Mouse (Mus musculus) c-Kit-positive CD71-positive TER-119-positive erythroid progenitor cells, embryonic 14.5 days (primary cell): ENCODE measurements around the gene Tanc2.

Source experiments
- DNase-seq: peaks from one replicate; pipeline ENCODE4 v3.0.0-alpha.2; 2013; ENCODE audit warnings: low spot score

Gene Tanc2

DNA sequence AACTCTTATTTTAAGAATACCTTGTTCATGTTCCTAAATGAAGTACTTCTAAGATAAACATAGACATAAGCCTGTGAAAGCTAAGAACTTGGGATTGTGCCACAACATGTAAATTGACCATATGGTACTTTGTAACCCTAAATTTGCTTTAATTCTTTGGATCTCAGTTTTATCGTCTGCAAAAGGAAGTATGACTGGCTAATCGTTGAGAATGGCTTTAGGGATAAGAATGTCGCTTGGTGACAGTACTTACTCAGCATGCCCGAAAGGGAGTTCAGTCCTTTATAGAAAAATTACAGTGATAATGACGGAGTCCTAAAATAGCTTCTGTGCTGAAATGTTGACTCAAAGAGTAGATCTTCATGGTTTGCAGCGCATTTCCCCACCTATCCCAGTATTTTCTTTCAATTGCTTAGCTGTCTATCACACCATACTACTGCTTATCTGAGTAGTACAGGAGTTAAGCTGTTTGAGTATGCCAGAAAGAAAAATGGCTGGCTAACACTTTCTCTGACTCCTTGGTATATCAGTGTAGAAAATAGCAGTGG is 246.6 kb downstream of the Tanc2 start:
- DNase-seq = peak; percentile 51

GRCm38 (mm10) chr11:105837962-105838361 is 248.2 kb downstream of the Tanc2 start:
- no peak for DNase-seq

DNA sequence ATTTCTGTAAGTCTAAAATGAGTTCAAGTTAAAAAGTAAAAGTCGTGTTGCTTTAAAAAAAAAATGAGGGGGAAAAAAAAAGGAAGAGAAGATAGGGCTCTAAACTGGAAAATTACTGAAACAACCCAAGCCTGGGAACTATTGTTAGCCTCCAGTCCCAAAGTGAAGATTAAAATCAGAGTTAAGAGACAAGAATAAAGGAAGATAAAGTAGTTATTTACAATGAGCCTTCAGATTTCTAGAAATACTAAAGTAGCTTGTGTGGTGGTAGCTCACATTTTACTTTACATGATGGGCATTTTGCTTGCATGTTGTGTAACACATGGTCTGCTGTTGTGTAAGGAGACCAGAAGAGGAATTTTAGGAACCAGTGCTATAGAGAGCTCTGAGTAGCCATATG is 256.1 kb downstream of the Tanc2 start:
- DNase-seq = no peak

DNA sequence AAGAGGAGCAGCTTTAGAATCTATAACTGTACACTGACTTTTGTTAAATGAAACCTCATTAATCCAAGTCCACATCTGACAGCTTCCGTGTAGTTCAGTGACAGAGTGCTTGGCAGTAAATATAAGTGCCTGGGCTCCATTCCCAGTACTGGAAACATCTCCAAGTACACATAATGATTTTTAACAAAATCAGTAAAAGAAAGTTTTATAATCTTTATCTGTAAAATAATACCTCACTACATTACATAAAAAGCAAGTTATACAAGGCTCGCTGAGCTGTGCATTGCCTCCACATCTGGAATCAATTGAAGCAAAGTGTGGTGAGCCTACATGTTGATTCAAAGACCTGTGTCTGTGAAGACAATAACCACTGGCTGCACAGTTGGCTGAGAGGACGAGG is 265.7 kb downstream of the Tanc2 start:
- DNase-seq = no peak

DNA sequence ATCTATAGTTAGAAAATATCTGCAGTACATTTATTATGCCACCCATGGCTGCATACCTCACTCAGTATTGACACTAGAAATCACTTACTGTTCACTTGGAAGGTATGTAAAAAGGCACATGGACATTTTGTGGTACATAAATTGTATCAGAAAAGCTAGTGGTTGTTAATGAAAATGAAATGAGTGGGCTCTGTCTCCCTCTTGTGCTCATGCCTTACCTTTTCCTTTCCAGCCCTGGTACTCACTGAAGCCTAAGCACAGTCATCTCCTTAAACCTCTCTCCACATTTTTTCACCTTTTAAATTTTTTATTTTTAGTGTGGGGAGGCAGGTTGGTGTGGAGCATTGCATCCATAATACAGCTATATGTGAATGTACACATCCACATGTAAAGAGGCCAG is 268.3 kb downstream of the Tanc2 start:
- DNase-seq = no peak

GRCm38 (mm10) chr11:105885558-105885957 is 295.8 kb downstream of the Tanc2 start:
- no peak for DNase-seq

DNA sequence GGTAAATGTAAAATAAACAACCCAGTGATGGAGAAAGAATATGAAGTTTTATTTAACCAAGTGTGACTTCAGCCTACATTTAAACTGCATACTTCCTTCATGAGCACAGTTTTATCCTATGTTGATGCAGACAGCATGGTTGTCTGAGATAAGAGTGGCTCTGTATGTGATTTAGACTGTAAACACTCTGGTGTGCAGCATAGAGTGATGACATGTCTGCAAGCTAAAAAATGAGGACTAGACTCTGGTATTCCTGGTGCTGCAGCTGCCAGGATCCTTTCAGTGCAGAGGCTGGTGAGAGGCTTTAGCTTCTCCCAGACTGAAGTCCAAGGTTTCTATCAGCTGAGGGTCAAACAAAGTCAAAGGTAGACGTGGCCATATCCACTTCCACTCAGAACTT is 297.5 kb downstream of the Tanc2 start:
- DNase-seq = no peak

- no peak for DNase-seq
Observed at GRCm38 (mm10) chr11:105899151-105899550, 309.4 kb downstream of the Tanc2 start.

- DNase-seq = no peak
Observed at GRCm38 (mm10) chr11:105901501-105901900, 311.7 kb downstream of the Tanc2 start.

DNA sequence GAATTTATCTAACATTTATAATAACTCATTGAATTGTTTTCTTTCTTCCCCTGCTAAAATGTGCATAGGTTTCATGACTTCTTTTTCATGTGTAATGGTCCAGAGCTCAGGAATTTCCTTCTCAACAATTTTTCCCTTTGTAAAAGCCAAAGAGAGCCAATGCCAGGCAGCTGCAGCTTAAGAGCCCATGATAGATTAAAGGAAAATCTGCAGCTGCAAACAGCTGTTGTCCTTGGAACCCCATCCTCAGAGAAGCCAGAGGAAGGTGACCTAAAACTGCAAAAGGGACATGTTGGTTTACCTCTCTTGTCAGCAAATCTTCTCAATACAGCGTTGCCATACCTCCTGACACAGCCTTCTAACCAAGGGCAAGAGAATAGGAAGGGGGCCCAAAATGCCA is 313.2 kb downstream of the Tanc2 start:
- DNase-seq = no peak

- no peak for DNase-seq
Observed at GRCm38 (mm10) chr11:105905529-105906213, 315.9 kb downstream of the Tanc2 start.

GRCm38 (mm10) chr11:105907381-105907780 is 317.6 kb downstream of the Tanc2 start:
- DNase-seq = no peak

GRCm38 (mm10) chr11:105908926-105909325 is 319.1 kb downstream of the Tanc2 start:
- no peak for DNase-seq

DNA sequence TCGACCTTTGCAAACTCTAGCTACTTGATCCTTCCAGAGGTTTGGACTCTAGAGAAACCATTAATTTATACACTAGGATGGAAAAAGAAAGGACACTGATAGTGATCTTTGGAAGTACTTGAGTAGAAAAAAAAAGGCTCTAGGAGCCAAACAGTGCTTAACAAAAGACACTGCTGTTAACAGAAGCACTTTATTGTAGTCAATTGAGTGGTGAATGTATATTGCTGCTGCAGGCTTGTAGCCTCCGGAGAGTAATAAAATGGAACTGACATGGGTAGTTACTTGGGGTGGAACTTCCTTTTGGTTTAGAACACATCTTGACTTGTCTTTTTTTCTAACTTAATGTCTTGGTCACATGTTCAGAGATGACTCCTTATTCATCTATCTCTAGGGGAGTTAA is 319.8 kb downstream of the Tanc2 start:
- DNase-seq = no peak

DNA sequence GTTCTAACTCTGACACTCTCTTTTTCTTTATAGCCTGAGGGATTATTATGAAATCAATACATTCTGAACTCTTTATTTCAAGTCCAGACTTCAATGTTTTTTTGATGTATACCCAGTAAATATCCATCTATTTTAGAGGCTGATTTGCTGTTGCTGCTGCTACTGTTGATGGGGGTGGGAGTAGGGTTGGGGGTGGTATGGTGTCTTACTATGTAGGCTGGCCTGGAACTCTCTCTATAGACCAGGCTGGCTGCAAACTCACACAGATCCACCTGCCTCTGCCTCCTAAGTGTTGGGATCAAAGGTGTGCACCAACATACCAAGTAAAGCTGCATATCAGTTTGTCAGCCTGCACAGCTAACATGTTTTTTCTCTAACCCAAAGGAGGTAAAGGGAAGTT is 321.4 kb downstream of the Tanc2 start:
- no peak for DNase-seq

- DNase-seq = peak; percentile 72
Observed at GRCm38 (mm10) chr11:105911592-105912375, 322.0 kb downstream of the Tanc2 start.

GRCm38 (mm10) chr11:105913580-105913979 is 323.8 kb downstream of the Tanc2 start:
- no peak for DNase-seq

- DNase-seq = no peak
Observed at GRCm38 (mm10) chr11:105920098-105920785, 330.5 kb downstream of the Tanc2 start.

- no peak for DNase-seq
Observed at GRCm38 (mm10) chr11:105920836-105921235, 331.1 kb downstream of the Tanc2 start.

DNA sequence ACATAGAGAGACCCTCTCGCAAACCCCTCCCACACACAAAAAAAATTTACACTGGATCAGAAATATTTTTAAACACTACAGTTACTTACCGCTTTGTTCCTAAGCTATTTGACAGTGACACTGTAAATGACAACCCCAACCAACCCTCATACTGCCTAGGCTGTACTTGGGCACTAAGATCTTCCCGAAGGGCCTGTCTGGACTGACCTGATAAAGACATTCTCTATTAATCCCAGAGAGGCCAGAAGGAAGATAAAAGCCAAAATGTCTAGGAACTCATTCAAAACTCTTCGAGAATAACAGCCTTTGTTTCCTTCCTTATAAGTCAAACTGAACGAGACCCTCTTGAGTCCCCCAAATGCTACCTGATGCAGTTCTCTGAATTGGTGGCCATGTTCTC is 331.5 kb downstream of the Tanc2 start:
- peak; percentile 48 for DNase-seq

DNA sequence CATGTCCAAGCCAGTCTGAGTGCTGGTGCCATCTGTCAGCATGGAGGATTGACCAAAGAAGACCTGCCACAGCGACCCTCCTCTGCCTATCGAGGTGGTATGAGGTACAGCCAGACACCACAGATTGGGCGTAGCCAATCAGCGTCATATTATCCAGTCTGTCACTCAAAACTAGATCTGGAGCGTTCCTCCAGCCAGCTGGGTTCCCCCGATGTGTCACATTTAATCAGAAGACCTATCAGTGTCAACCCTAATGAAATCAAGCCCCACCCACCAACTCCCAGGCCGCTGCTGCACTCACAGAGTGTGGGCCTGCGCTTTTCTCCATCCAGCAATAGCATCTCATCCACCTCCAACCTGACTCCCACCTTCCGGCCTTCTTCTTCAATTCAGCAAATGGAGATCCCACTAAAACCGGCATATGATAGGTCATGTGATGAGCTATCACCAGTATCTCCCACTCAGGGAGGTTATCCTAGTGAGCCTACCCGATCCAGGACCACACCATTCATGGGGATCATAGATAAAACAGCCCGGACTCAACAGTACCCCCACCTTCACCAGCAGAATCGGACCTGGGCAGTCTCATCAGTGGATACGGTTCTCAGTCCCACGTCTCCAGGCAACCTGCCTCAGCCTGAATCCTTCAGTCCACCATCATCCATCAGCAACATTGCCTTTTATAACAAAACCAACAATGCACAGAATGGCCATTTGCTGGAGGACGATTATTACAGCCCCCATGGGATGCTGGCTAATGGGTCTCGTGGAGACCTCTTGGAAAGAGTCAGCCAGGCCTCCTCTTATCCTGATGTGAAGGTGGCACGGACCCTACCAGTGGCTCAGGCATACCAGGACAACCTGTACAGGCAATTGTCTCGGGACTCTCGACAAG is 333.2 kb downstream of the Tanc2 start:
- no peak for DNase-seq
